Mouse (Mus musculus) liver, adult 2 months (tissue): ENCODE measurements around the gene Lmx1b. TPM values are rescaled to one million over a fixed set of nuclear protein-coding genes. Genes with fewer than 3 reads are reported as not detected.

Experiments used
- DNase-seq: peaks from one replicate; pipeline ENCODE4 v3.0.0-alpha.2; 2011; ENCODE audit warnings: low read depth, low spot score; ENCODE audit errors: extremely low read depth
- H3K27ac ChIP-seq: fragments of 200-500 bp; replicated peaks from 2 replicates; pipeline ENCODE4 v1.5.1; 2012; ENCODE audit warnings: low read depth, mild to moderate bottlenecking, control low read depth, inconsistent platforms, low read length; ENCODE audit not compliant: insufficient read depth
- H3K27me3 ChIP-seq: fragments of 200-500 bp; 2 replicates; pipeline ENCODE4 v1.6.1; 2012; ENCODE audit warnings: mild to moderate bottlenecking, moderate library complexity, low read length, inconsistent platforms; ENCODE audit not compliant: control insufficient read depth, insufficient read depth
- H3K36me3 ChIP-seq: fragments of 200-500 bp; 2 replicates; pipeline ENCODE4 v1.6.1; 2012; ENCODE audit warnings: low read length, inconsistent platforms; ENCODE audit not compliant: control insufficient read depth, insufficient read depth
- H3K4me1 ChIP-seq: fragments of 200-500 bp; 2 replicates; pipeline ENCODE4 v1.6.1; 2011; ENCODE audit warnings: low read length; ENCODE audit not compliant: control insufficient read depth, insufficient read depth
- H3K4me3 ChIP-seq: fragments of 200-500 bp; 2 replicates; pipeline ENCODE4 v1.5.1; 2011; ENCODE audit warnings: low read depth, mild to moderate bottlenecking, control low read depth, low read length, moderate library complexity; ENCODE audit not compliant: insufficient read depth
- H3K79me2 ChIP-seq: fragments of 200-500 bp; 2 replicates; pipeline ENCODE4 v1.6.1; 2012; ENCODE audit warnings: inconsistent platforms, mild to moderate bottlenecking, low read length, moderate library complexity; ENCODE audit not compliant: control insufficient read depth, insufficient read depth
- H3K9ac ChIP-seq: fragments of 200-500 bp; 2 replicates; pipeline ENCODE4 v1.6.1; 2012; ENCODE audit warnings: low read depth, mild to moderate bottlenecking, control low read depth, inconsistent platforms, low read length
- CTCF ChIP-seq: fragments of 200-500 bp; IDR thresholded peaks from 2 replicates; pipeline ENCODE4 v1.5.1; 2011; ENCODE audit warnings: low read depth, low read length, control low read depth
- POLR2A ChIP-seq: fragments of 200-500 bp; IDR thresholded peaks from 2 replicates; pipeline ENCODE4 v1.6.1; 2011; ENCODE audit warnings: low read length, control low read depth; ENCODE audit not compliant: insufficient read depth; ENCODE audit errors: extremely low read depth
- WGBS: fragments of 180-500 bp; shearing (Covaris S2); methylation state at CpG from one replicate; pipeline ENCODE4 v1.1.7; 2018; 5-methylcytosine and 5-hydroxymethylcytosine counted together
- polyA plus RNA-seq: library from polyadenylated mRNA; depleted of rRNA; stranded (reverse); fragments of >200 nt; gene quantifications from 2 replicates; pipeline ENCODE4 v1.2.3, GENCODE M21; 2012
- total RNA-seq: library from RNA; depleted of rRNA; stranded (reverse); fragments of >200 nt; gene quantifications from 2 replicates; pipeline ENCODE4 v1.2.3, GENCODE M21; 2014

The Lmx1b gene
- total and polyA plus RNA-seq, 2 experiments, result not detected

- Histone ChIP-seq H3K9ac (no peak overlapping the region), H3K79me2 (no peaks in the 10 kb centered on the region), H3K27ac (no peak overlapping the region), H3K4me3 (no peak overlapping the region), H3K4me1 (no peaks in the 10 kb centered on the region), H3K27me3 (no peaks in the 10 kb centered on the region), H3K36me3 (no peaks in the 10 kb centered on the region)
- TF ChIP-seq POLR2A, result no peak
- peak; percentile 10; the same call in 1 of the 2 replicates for TF ChIP-seq CTCF
- WGBS, result 27% methylated on average over 4 of the region's 4 CpGs
- no peak for DNase-seq
Observed at GRCm38 (mm10) chr2:33583317-33583716, 57.0 kb downstream of the Lmx1b start.

GRCm38 (mm10) chr2:33582457-33583060 is 57.8 kb downstream of the Lmx1b start:
- no peak for DNase-seq
- H3K4me1 ChIP-seq, result no peaks in the 10 kb centered on the region
- 6% methylated on average over 5 of the region's 5 CpGs for WGBS
- H3K36me3 ChIP-seq, result no peaks in the 10 kb centered on the region
- H3K9ac ChIP-seq, result no peak overlapping the region
- no peak overlapping the region for H3K4me3 ChIP-seq
- H3K27ac ChIP-seq, result no peak overlapping the region
- H3K27me3 ChIP-seq, result no peaks in the 10 kb centered on the region
- H3K79me2 ChIP-seq, result no peaks in the 10 kb centered on the region
- TF ChIP-seq CTCF (no peak), POLR2A (no peak)

GRCm38 (mm10) chr2:33581866-33582265 is 58.4 kb downstream of the Lmx1b start:
- no peaks in the 10 kb centered on the region for H3K79me2 ChIP-seq

DNA sequence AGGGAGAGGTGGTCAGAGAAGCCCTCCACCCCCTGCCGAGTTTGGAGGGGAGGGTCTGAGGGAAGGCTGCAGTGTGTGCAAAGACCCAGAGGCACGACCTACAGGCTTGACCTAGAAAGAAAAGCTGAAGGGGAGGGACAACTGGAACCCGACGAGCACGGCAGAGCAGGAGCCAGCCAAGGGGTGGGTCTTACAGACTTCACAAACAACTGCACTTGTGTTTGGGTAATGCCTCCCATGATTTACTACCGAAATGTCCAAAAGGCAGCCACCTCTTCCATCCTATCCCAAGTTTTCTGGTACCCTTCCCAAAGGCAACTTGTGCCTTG is 58.9 kb downstream of the Lmx1b start:
- Histone ChIP-seq H3K4me1 (no peaks in the 10 kb centered on the region), H3K4me3 (no peak overlapping the region), H3K79me2 (no peaks in the 10 kb centered on the region), H3K27ac (no peak overlapping the region), H3K9ac (no peak overlapping the region), H3K27me3 (no peaks in the 10 kb centered on the region), H3K36me3 (no peaks in the 10 kb centered on the region)
- WGBS, result 3% methylated on average over 6 of the region's 6 CpGs
- no peak for DNase-seq
- TF ChIP-seq POLR2A, result no peak
- TF ChIP-seq CTCF, result no peak

More at GRCm38 (mm10) chr2:33581866-33582265, 58.4 kb downstream of the Lmx1b start:
- H3K27ac ChIP-seq, result no peak overlapping the region
- no peaks in the 10 kb centered on the region for H3K27me3 ChIP-seq
- no peak overlapping the region for H3K4me3 ChIP-seq
- H3K9ac ChIP-seq, result no peak overlapping the region
- H3K36me3 ChIP-seq, result no peaks in the 10 kb centered on the region
- 33% methylated on average over 8 of the region's 8 CpGs for WGBS
- H3K4me1 ChIP-seq, result no peaks in the 10 kb centered on the region
- no peak for DNase-seq
- no peak for TF ChIP-seq CTCF
- no peak for TF ChIP-seq POLR2A

GRCm38 (mm10) chr2:33580697-33581448 is 59.4 kb downstream of the Lmx1b start:
- H3K9ac ChIP-seq, result no peak overlapping the region
- 11% methylated on average over 34 of the region's 34 CpGs for WGBS
- H3K27me3 ChIP-seq, result no peaks in the 10 kb centered on the region
- no peak for TF ChIP-seq CTCF
- no peak for TF ChIP-seq POLR2A
- no peak for DNase-seq
- H3K27ac ChIP-seq, result no peak overlapping the region
- H3K4me1 ChIP-seq, result no peaks in the 10 kb centered on the region
- H3K4me3 ChIP-seq, result no peak overlapping the region
- H3K36me3 ChIP-seq, result no peaks in the 10 kb centered on the region
- no peaks in the 10 kb centered on the region for H3K79me2 ChIP-seq

DNA sequence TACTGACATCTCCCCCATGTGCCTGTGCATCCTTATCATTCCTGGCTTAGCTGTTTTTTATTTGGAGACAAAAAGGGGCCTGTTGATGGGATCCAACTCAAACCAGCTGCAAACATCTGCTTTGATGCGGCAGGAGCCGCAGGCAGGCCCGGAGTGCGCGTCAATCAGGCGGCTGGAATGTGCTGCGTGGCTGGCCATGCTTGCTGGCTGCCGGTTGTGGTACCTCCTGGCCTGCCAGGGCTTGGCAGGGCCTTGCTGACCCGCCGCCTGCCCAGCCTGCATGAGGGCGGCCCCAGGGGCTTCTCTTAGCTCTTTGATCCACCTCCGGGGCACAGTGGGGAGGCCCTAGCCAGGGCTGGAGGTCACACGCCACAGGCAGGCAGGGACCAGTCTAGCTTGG is 64.9 kb downstream of the Lmx1b start:
- Histone ChIP-seq H3K27me3 (no peaks in the 10 kb centered on the region), H3K27ac (no peak overlapping the region), H3K36me3 (no peaks in the 10 kb centered on the region), H3K4me3 (no peak overlapping the region), H3K9ac (no peak overlapping the region), H3K79me2 (no peaks in the 10 kb centered on the region), H3K4me1 (no peaks in the 10 kb centered on the region)
- DNase-seq, result no peak
- TF ChIP-seq CTCF (no peak), POLR2A (no peak)
- WGBS, result 79% methylated on average over 13 of the region's 13 CpGs
